Mouse (Mus musculus) lung, embryonic 15.5 days (tissue): ENCODE data around the gene Micall1. TPM values are rescaled to one million over a fixed set of nuclear protein-coding genes. Genes with fewer than 3 reads are reported as not detected.

Experiments
- ATAC-seq: fragments of 200-750 bp; cut with Nextera tagmentation; 2 replicates; pipeline ENCODE4 v1.8.0; 2017; ENCODE audit warnings: moderate number of reproducible peaks, borderline replicate concordance; ENCODE audit not compliant: low FRiP score, low TSS enrichment; ENCODE audit errors: extremely low read depth
- H3K27ac ChIP-seq: fragments of 300-500 bp; sonication (generic); 2 replicates; pipeline ENCODE4 v1.5.1; 2015; ENCODE audit warnings: moderate library complexity, mild to moderate bottlenecking, inconsistent platforms
- H3K27me3 ChIP-seq: fragments of 300-500 bp; sonication (generic); 2 replicates; pipeline ENCODE4 v1.6.1; 2015; ENCODE audit warnings: inconsistent platforms
- H3K36me3 ChIP-seq: fragments of 300-500 bp; sonication (generic); 2 replicates; pipeline ENCODE4 v1.6.1; 2015; ENCODE audit warnings: inconsistent platforms
- H3K4me1 ChIP-seq: fragments of 300-500 bp; sonication (generic); 2 replicates; pipeline ENCODE4 v1.6.1; 2015; ENCODE audit warnings: inconsistent platforms
- H3K4me2 ChIP-seq: fragments of 300-500 bp; sonication (generic); 2 replicates; pipeline ENCODE4 v1.6.1; 2015; ENCODE audit warnings: inconsistent platforms, mild to moderate bottlenecking, moderate library complexity
- H3K4me3 ChIP-seq: fragments of 300-500 bp; sonication (generic); 2 replicates; pipeline ENCODE4 v1.5.1; 2015; ENCODE audit warnings: mild to moderate bottlenecking, inconsistent platforms
- H3K9ac ChIP-seq: fragments of 300-500 bp; sonication (generic); 2 replicates; pipeline ENCODE4 v1.6.1; 2015; ENCODE audit warnings: inconsistent platforms
- H3K9me3 ChIP-seq: fragments of 300-500 bp; sonication (generic); 2 replicates; pipeline ENCODE4 v1.6.1; 2016; ENCODE audit warnings: inconsistent platforms
- WGBS: fragments of 180-500 bp; shearing (Covaris S2); methylation state at CpG from one replicate; pipeline ENCODE4 v1.1.7; 2015; 5-methylcytosine and 5-hydroxymethylcytosine counted together
- polyA plus RNA-seq: library from polyadenylated mRNA; unstranded; fragments of >200 nt; fragmentation: Nextera tagmentation; extraction: Ambion mirVana; gene quantifications from 2 replicates; pipeline ENCODE4 v1.2.1, GENCODE M21; 2015

The Micall1 gene
- polyA plus RNA-seq, 1 experiment from 2014 or later: 8.8 TPM

DNA sequence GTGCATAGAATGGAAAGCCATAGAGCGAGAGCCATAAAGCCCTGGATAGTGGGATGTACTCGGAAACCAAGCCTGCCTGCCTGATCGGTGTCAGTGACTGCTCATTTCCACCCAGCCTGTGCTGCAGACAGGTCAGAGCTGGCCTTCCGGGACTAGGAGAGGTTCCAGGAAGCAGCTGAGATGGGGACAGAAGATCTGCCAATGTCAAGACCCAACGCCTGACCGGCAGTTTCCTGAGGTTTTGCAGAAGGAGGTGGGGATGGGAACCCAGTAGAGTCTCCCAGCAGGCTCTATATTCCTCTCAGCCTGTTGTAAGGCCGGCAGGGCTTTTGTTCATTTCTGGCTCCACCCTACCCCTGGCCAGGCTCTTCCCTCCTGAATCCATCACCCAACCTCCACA is 9.8 kb upstream of the Micall1 start:
- Histone ChIP-seq H3K4me2 (peak overlapping the region; percentile 10; the same call in 1 of the 2 replicates), H3K9ac (no peak overlapping the region), H3K36me3 (peaks cover 23% of the 10 kb centered on the region), H3K9me3 (no peaks in the 10 kb centered on the region), H3K27me3 (no peaks in the 10 kb centered on the region), H3K4me1 (peaks cover 41% of the 10 kb centered on the region), H3K4me3 (no peak overlapping the region), H3K27ac (peak overlapping the region; percentile 78)
- ATAC-seq: peak; percentile 40; the same call in 1 of the 2 replicates
- 28% methylated on average over 7 of the region's 7 CpGs for WGBS

GRCm38 (mm10) chr15:79099456-79099855 is 9.2 kb upstream of the Micall1 start:
- Histone ChIP-seq H3K9me3 (no peaks in the 10 kb centered on the region), H3K36me3 (peaks cover 17% of the 10 kb centered on the region), H3K27me3 (no peaks in the 10 kb centered on the region), H3K4me2 (peak overlapping the region; percentile 10; the same call in 1 of the 2 replicates), H3K4me3 (no peak overlapping the region), H3K4me1 (peaks cover 41% of the 10 kb centered on the region), H3K27ac (peak overlapping the region; percentile 78), H3K9ac (no peak overlapping the region)
- 20% methylated on average over 4 of the region's 4 CpGs for WGBS
- peak; percentile 35 for ATAC-seq

GRCm38 (mm10) chr15:79100391-79100790 is 8.3 kb upstream of the Micall1 start:
- 79% methylated on average over 4 of the region's 4 CpGs for WGBS
- H3K27ac ChIP-seq: no peak overlapping the region
- H3K4me1 ChIP-seq: peaks cover 41% of the 10 kb centered on the region

DNA sequence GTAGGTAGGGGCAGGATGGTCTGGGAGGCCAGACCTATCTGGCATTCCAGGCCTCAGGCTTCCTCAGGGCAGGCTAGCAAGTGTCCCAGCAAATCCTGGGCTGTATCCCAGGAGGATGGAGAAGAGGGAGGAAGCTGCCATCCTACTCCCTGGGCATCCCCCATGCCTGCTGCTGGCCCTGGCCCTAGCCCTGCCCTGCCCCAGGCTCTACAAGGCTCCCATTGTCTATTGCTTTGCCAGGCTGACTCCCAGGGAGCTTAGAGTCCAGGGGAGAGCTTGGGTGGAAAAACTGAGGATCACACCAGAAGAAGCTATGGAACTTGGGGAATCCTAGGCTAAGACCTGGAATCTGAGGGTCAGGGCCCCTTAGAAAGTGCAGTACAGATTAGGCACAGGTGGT is 7.2 kb upstream of the Micall1 start:
- H3K9me3 ChIP-seq: no peaks in the 10 kb centered on the region
- H3K4me1 ChIP-seq: peaks cover 33% of the 10 kb centered on the region
- no peak overlapping the region for H3K4me2 ChIP-seq
- H3K9ac ChIP-seq: no peak overlapping the region
- H3K27ac ChIP-seq: no peak overlapping the region
- ATAC-seq: no peak
- no peaks in the 10 kb centered on the region for H3K27me3 ChIP-seq
- no peaks in the 10 kb centered on the region for H3K36me3 ChIP-seq
- H3K4me3 ChIP-seq: no peak overlapping the region

More at GRCm38 (mm10) chr15:79100391-79100790, 8.3 kb upstream of the Micall1 start:
- Histone ChIP-seq H3K36me3 (peaks cover 10% of the 10 kb centered on the region), H3K4me3 (no peak overlapping the region), H3K27me3 (no peaks in the 10 kb centered on the region), H3K9ac (no peak overlapping the region), H3K9me3 (no peaks in the 10 kb centered on the region), H3K4me2 (no peak overlapping the region)
- ATAC-seq: no peak

DNA sequence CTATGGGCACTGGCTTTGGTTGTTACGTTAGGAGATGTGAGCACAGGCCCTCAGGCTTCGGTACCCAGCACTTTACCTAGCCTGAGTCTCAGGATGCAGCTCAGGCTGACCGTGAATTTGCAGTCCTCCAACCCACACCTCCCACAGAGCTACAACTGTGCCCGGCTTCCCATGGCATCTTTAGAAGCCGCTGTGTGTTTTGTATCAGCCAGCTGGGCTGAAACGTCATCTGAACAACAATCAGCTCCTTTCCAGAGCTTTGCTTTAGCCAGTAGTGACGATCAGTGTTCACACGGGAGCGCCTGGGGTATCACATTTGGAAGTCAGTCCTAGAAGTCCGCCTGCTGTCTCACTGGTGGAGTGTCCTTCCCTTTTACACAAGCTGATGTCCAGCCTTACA is 5.4 kb upstream of the Micall1 start:
- WGBS: 71% methylated on average over 10 of the region's 10 CpGs
- Histone ChIP-seq H3K27me3 (no peaks in the 10 kb centered on the region), H3K9me3 (no peaks in the 10 kb centered on the region), H3K36me3 (no peaks in the 10 kb centered on the region), H3K4me2 (no peak overlapping the region), H3K4me3 (no peak overlapping the region), H3K27ac (no peak overlapping the region), H3K4me1 (peaks cover 21% of the 10 kb centered on the region), H3K9ac (no peak overlapping the region)
- no peak for ATAC-seq

DNA sequence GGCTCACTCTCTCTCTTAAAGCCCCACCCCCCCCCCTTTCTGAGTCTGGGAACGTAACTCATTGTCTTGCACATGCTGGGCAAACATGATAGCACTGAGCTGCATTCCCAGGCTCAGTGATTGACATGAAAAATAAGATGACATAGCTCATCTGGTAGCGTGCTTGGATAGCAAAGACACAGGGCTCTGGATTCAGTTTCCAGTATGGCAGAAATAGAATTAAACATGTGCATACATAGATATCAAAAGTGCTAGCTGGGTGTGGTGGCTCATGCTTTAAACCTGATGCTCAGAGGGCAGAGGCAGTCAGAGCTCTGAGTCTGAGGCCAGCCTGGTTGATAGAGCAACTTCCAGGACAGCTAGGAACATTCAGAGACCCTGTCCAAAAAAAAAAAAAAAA is 2.9 kb upstream of the Micall1 start:
- Histone ChIP-seq H3K27me3 (no peaks in the 10 kb centered on the region), H3K9ac (no peak overlapping the region), H3K4me3 (no peak overlapping the region), H3K36me3 (no peaks in the 10 kb centered on the region), H3K27ac (no peak overlapping the region), H3K9me3 (no peaks in the 10 kb centered on the region), H3K4me2 (no peak overlapping the region), H3K4me1 (peaks cover 19% of the 10 kb centered on the region)
- ATAC-seq: no peak
- WGBS: 44% methylated on average over 2 of the region's 2 CpGs

DNA sequence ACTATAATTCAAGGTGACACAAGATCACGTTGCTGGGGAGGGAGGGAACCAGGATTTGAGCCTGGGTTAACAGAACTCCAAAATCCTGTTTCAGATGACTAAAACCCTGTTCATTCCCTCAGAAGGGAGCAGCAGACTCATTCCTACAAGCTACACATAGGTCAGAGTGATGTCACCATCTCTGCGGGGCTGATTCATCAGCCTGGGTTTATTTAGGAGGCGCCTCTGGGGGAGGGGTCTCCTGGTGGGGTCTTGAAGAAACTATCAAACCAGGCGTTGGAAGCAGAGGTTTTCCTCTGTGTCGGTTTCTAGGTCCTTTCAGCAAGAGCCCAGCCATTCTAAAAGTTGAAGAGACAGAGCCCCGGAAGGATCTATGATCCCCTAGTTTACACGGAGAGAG is 732 bp upstream of the Micall1 start:
- H3K9me3 ChIP-seq: no peaks in the 10 kb centered on the region
- no peak for ATAC-seq
- peak overlapping the region; percentile 98 for H3K4me2 ChIP-seq

GRCm38 (mm10) chr15:79109321-79109934 is 730 bp downstream of the Micall1 start:
- no peaks in the 10 kb centered on the region for H3K9me3 ChIP-seq
- WGBS: under 1% methylated on average over 38 of the region's 46 CpGs
- ATAC-seq: peak; percentile 70
- peak overlapping the region; percentile 91 for H3K4me3 ChIP-seq
- H3K9ac ChIP-seq: peak overlapping the region; percentile 86
- peak overlapping the region; percentile 83 for H3K27ac ChIP-seq
- 0 out of 2 replicates have a peak, but pooled peaks cover 4% of the 10 kb centered on the region for H3K36me3 ChIP-seq
- H3K27me3 ChIP-seq: no peaks in the 10 kb centered on the region
- peak overlapping the region; percentile 98 for H3K4me2 ChIP-seq
- peaks cover 32% of the 10 kb centered on the region for H3K4me1 ChIP-seq

More for the DNA sequence above, 732 bp upstream of the Micall1 start:
- H3K9ac ChIP-seq: peak overlapping the region; percentile 86; the same call in 1 of the 2 replicates
- H3K4me3 ChIP-seq: peak overlapping the region; percentile 91
- no peaks in the 10 kb centered on the region for H3K27me3 ChIP-seq
- no peaks in the 10 kb centered on the region for H3K36me3 ChIP-seq
- H3K27ac ChIP-seq: peak overlapping the region; percentile 83
- peaks cover 32% of the 10 kb centered on the region for H3K4me1 ChIP-seq
- 11% methylated on average over 7 of the region's 7 CpGs for WGBS

GRCm38 (mm10) chr15:79110031-79110430 is 1.3 kb downstream of the Micall1 start:
- no peak overlapping the region for H3K27ac ChIP-seq
- peaks cover 9% of the 10 kb centered on the region for H3K36me3 ChIP-seq
- H3K4me2 ChIP-seq: peak overlapping the region; percentile 98
- H3K9me3 ChIP-seq: no peaks in the 10 kb centered on the region
- H3K27me3 ChIP-seq: no peaks in the 10 kb centered on the region
- no peak for ATAC-seq
- peak overlapping the region; percentile 86 for H3K9ac ChIP-seq
- H3K4me3 ChIP-seq: peak overlapping the region; percentile 91
- 19% methylated on average over 9 of the region's 9 CpGs for WGBS
- peaks cover 32% of the 10 kb centered on the region for H3K4me1 ChIP-seq

- Histone ChIP-seq H3K9me3 (no peaks in the 10 kb centered on the region), H3K4me3 (peak overlapping the region; percentile 91), H3K4me1 (peaks cover 32% of the 10 kb centered on the region), H3K4me2 (peak overlapping the region; percentile 98), H3K9ac (no peak overlapping the region), H3K27ac (no peak overlapping the region), H3K27me3 (no peaks in the 10 kb centered on the region), H3K36me3 (peaks cover 14% of the 10 kb centered on the region)
- ATAC-seq: no peak
- 69% methylated on average over 2 of the region's 2 CpGs for WGBS
Measured at GRCm38 (mm10) chr15:79110528-79110927, 1.8 kb downstream of the Micall1 start.

GRCm38 (mm10) chr15:79111774-79112173 is 3.1 kb downstream of the Micall1 start:
- Histone ChIP-seq H3K4me1 (peaks cover 32% of the 10 kb centered on the region), H3K4me2 (no peak overlapping the region), H3K9ac (no peak overlapping the region), H3K36me3 (peaks cover 17% of the 10 kb centered on the region), H3K27ac (no peak overlapping the region), H3K4me3 (no peak overlapping the region), H3K9me3 (no peaks in the 10 kb centered on the region), H3K27me3 (no peaks in the 10 kb centered on the region)
- WGBS: 44% methylated on average over 4 of the region's 4 CpGs
- no peak for ATAC-seq

DNA sequence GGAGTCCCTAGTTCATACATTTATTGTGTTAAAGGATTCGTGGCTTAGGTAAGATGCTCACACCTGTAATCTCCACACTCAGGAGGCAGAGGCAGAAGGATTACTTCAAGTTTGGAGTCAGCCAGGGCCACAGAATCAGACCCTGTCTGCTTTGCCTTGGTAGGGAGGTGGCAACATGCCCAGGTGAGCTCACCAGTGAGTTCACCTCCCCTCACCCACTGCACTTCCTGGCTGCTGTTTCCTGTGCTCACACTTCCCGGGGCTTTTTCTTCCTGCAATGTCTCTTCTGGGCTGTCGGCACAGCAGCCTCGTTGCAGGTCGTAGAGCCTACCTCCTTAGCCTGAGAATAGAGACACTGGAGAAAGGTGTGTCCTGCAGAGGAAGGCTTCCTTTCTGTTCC is 6.6 kb downstream of the Micall1 start:
- no peak for ATAC-seq
- Histone ChIP-seq H3K27me3 (no peaks in the 10 kb centered on the region), H3K9ac (no peak overlapping the region), H3K4me1 (peaks cover 18% of the 10 kb centered on the region), H3K36me3 (peaks cover 28% of the 10 kb centered on the region), H3K27ac (no peak overlapping the region), H3K4me3 (no peak overlapping the region), H3K9me3 (no peaks in the 10 kb centered on the region), H3K4me2 (no peak overlapping the region)
- WGBS: 53% methylated on average over 5 of the region's 5 CpGs
